Mouse (Mus musculus) monocyte, adult 59 days (primary cell): ENCODE measurements around the gene Cpsf4. TPM values are rescaled to one million over a fixed set of nuclear protein-coding genes. Genes with fewer than 3 reads are reported as not detected.

Experiments
- total RNA-seq, 2 experiments: library from RNA; stranded (reverse); gene quantifications; one replicate each; pipeline ENCODE4 v1.2.4; 2023

Cpsf4 gene
- 10 to 100 TPM; 33.2 to 38.2 TPM for total RNA-seq

GRCm38 (mm10) chr5:145166536-145167305 is at the start of gene Cpsf4, which contains the start of gene Ptcd1:
Cpsf4 (plus strand) TSS chr5:145167213.
Ptcd1 (minus strand) TSS chr5:145167108.

GRCm38 (mm10) chr5:145139571-145140519 is 27.2 kb upstream of the Cpsf4 start, which contains the start of the genes Pdap1 and Bud31:
Pdap1 (minus strand) TSS chr5:145140238.
Bud31 (plus strand) TSS chr5:145140362.

DNA sequence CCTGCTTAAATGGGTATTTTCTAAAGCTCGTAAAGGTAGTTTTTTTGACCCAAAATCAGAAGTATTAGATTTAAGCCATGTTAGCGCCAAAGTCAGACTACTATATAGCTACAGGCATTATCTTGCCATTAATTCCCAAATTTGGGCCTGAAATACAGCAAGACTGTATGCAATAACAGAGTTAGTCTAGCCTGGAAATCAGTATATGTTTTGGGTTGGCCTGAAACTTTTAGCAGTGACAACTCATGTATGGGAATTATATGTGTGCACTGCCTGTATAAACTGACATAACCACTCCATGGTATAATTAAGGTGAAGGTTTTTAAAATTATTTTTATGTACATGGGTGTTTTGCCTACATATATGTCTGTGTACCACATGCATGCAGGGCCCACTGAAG is 24.9 kb downstream of the Cpsf4 start, which contains the start of gene Atp5j2:
Gene Atp5j2, minus strand, starts transcription at position 101 of the 400 bp plus-strand sequence.

DNA sequence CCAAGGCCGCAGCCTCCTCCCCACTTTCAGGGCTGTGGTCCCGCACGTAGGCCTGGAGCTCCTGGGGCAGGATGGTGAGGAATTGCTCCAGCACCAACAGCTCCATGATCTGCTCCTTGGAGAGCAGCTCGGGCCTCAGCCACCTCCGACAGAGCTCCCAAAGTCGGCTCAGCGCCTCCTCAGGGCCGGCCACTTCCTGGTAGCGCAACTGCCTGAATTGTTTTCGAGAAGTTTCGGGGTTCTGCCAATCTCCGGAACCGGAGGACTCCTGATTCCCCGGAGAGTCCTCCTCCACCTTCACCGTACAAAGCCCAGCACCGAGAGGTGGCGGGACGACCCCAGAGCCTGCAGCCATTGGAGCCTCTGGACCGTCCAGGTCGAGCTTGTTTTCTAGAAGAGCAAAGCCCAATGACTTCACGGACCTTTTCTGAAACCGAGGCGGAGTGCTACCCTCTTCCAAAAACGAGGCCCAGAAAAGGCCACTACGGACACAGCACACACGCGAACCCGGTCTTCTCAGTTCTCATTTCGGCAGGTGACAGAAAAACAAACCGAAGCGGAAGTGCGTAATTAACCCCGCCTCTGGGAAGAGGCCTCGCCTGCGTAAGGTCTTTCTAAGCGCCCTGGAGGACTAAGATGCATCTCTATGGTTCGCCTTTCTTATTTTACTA is 34.4 kb downstream of the Cpsf4 start, which contains the start of gene Zkscan14:
Gene Zkscan14, minus strand, starts transcription at position 548 of the 671 bp plus-strand sequence.

GRCm38 (mm10) chr5:145203936-145204691 is 37.1 kb downstream of the Cpsf4 start, which contains the start of gene Zkscan5:
Zkscan5 (plus strand) TSS chr5:145204562.

DNA sequence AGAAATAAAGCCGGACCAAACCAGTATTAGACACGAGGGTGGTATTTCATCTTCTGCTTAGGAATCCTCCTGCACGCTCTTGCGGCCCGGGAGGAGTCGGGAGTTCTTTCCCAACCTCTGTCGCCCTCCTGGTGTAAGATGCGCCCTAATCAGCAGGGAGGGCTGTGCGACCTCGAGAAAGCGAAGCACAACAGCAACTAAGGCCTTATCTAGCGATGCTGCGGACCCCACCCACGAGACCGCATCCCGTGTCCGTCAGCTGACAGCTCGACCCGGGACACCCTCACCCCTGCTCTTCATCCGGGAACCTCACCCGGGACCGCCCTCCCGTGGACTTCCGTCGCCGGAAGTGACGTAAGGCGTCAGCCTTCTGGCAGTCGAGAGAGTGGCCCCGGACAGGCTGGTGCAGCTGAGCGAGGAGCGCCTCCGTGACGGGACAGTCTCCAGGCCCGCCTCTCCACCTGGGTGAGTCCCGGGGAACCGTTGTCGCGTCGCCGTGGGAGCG is 64.4 kb downstream of the Cpsf4 start, which contains the start of gene Zfp655:
Gene Zfp655, plus strand, starts transcription at position 349 of the 505 bp plus-strand sequence.

Other genes starting within 250 kb of the Cpsf4 start
- 10 to 100 TPM; 20.4 to 24.0 TPM for gene Smurf1, start 201.4 kb upstream of the Cpsf4 start, total RNA-seq
- not detected for gene Gm4871, start 134.5 kb upstream of the Cpsf4 start, total RNA-seq
- gene 1700018F24Rik, start 124.2 kb upstream of the Cpsf4 start, total RNA-seq, result not detected
- 10 to 100 TPM; 82.2 to 82.9 TPM for gene Arpc1a, start 83.4 kb upstream of the Cpsf4 start, total RNA-seq
- gene Kpna7, start 83.2 kb upstream of the Cpsf4 start, total RNA-seq, result not detected
- gene Arpc1b, start 53.0 kb upstream of the Cpsf4 start, total RNA-seq, result 1,000 to 10,000 TPM; 1,041 to 1,090 TPM
- 10 to 100 TPM; 31.8 to 52.5 TPM for gene Pdap1, start 27.0 kb upstream of the Cpsf4 start, total RNA-seq
- 100 to 1,000 TPM; 107 to 112 TPM for gene Bud31, start 26.9 kb upstream of the Cpsf4 start, total RNA-seq
- 10 to 100 TPM; 12.3 to 14.1 TPM for gene Ptcd1, start 105 bp upstream of the Cpsf4 start, total RNA-seq
- gene Atp5j2, start 24.8 kb downstream of the Cpsf4 start, total RNA-seq, result 100 to 1,000 TPM; 111 to 147 TPM
- gene Zkscan14, start 34.7 kb downstream of the Cpsf4 start, total RNA-seq, result 10 to 100 TPM; 18.3 to 21.6 TPM
- gene Zkscan5, start 37.3 kb downstream of the Cpsf4 start, total RNA-seq, result 1 to 10 TPM; 5.4 to 5.9 TPM
- 100 to 1,000 TPM; 103 to 118 TPM for gene Zfp655, start 64.5 kb downstream of the Cpsf4 start, total RNA-seq
- 10 to 100 TPM; 14.0 to 18.3 TPM for gene Zscan25, start 113.3 kb downstream of the Cpsf4 start, total RNA-seq
- gene Cyp3a57, start 178.1 kb downstream of the Cpsf4 start, total RNA-seq, result not detected